Mouse (Mus musculus) urinary bladder, postnatal 36 days (tissue): ENCODE results near the gene Avpi1.
A peak's percentile ranks its signal among the peaks of the same experiment; 100 is the strongest.
"Not testable (repeated sequence)": the region's sequence is repeated elsewhere in the genome, so short reads cannot be mapped to it uniquely, and the experiment has no call there.

Experiments
- DNase-seq, 2 experiments: peaks; one replicate each; pipeline ENCODE4 v3.0.0; 2022; ENCODE audit warnings: low spot score in 2 of 2, mixed read lengths in 1 of 2

Avpi1 gene

DNA sequence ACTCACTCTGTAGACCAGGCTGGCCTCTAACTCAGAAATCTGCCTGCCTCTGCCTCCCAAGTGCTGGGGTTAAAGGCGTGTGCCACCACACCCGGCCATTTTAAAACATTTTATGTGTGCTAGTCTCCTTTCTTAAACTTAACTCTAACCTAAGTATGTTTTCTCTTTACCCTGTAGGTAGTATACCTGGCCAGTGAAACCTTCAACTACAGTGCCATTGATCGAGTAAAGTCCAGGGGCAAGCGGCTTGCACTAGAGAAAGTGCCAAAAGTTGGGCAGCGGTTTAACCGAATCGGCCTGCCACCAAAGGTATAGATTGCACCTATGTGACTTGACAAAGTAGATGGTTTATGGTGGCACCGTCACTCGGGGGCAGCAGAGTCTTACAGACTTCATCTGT is 24.2 kb downstream of the Avpi1 start:
- no peak for DNase-seq

DNA sequence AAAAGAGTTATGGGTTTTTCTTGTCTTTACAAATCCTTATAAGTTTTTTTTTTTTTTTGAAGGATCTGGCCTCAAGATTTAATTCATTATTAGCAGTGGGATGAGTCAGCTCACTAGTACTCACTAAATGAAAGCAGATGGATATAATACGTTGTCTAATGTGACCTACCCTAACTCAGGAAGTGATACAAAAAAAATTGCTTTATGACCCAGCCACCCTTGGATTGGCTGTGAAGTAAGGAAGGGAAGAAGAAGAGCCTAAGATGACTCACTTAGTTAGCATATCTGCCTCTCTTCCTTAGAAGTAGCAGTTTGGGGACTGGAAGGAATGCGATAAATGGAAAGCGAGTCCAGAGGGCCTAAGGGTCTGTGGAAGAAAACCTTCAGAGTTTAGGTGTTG is 29.5 kb downstream of the Avpi1 start:
- no peak for DNase-seq

DNA sequence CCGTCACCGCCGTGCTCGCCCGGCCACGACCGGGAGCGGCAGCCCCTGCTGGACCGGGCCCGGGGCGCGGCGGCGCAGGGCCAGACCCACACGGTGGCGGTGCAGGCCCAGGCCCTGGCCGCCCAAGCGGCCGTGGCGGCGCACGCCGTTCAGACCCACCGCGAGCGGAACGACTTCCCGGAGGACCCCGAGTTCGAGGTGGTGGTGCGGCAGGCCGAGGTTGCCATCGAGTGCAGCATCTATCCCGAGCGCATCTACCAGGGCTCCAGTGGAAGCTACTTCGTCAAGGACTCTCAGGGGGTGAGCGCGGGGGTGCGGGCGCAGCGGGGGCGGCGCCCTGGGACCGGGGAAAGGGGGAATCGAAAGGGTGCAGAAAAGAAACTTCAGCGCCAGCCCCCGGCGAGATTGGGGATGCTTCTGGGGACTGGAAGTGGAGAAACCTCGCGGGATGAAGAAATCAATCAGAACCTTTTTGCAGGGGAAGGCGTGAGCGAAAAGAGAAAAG is 38.2 kb downstream of the Avpi1 start:
- DNase-seq: no peak

DNA sequence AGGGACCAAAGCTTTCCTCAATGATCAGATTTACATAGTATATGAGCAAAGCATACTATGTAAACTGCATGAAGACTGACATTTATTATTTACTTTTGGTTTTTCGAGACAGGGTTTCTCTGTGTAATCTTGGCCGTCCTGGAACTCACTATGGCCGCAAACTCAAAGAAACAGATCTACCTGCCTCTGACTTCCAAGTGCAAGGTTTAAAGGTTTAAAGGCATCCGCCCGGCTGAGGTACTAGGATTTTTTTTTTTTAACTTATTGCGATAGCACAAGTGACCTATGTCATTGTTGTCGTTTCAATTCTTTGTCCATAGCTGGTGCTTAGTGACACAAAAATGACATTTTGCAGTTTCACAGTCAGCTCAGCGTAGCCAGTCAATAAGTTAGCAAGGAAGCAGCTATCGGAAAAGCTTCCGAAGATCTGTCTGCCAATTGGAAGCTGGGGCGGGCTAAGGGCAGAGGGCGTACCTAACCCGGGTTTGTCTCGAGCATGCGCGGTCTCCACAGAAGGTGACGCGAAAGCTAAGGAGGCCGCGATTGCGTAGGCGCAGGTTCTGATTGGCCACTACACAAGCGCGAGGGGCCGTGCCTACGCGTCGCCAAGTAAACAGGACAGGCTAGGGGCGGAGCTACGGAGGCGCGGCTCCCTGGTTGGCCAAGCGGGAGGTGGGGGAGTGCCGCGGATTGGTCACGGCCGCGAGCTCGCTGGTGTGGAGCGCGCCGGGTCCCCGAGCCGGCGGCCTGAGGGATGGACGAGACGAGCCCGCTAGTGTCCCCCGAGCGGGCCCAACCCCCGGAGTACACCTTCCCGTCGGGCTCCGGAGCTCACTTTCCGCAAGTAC is 38.9 kb downstream of the Avpi1 start, which contains the start of gene Pi4k2a:
Pi4k2a (plus strand) TSS at position 723 of the 848 bp plus-strand sequence.
- DNase-seq: peak; percentile 96 to 99

DNA sequence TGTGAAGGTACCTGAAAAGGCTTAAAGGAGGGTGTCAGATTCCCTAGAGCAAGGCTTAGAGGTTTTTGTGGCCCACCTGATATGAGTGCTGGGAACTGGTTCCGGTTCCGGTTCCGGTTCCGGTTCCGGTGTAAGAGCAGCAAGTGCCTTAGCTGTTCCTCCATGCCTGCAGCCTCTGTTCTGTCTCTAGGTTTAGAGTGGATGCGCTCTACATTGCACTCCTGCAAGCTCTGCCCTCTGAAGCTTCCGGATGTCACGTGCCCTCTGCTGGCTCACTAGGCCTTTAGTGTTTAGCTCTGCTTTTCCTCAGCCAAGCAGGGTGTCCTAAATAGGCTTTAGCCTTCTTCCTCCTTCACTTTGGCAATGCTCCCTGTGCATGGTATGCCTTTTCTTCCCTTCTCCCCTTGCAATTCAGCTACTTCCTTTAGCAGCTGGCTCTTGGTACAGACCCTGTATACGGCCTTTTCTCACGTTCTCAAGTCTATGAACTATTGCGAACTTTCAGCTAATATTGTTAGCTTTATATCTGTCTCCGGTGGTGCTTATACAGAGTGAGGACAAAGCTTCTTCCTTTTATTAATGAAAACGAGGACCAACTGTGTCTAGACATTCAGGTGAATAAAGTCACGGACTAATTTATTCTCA is 39.6 kb downstream of the Avpi1 start:
- DNase-seq: peak; percentile 44 to 46

DNA sequence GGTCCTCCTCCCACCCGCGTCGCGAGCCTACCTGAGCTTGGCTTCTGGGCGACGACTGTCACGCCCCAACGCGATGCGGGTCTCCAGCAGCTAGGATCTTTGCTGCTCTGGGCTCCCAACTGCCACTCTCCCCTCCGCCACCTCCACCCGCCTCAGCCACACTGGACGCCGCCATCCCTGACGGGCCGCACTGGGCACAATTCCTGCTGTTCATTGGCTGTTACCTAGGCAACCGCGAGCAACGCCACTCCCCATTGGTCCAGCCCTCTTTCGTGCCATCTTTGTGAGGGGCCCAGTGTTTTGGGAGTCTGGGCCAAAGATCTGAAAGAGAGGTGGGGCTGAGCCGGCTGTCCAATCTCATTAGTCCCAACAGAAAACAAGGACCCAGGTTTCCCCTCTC is 42.7 kb downstream of the Avpi1 start, which contains the start of gene Morn4:
Morn4 (minus strand) TSS at position 192 of the 400 bp plus-strand sequence.
- peak; percentile 53 to 69 for DNase-seq

DNA sequence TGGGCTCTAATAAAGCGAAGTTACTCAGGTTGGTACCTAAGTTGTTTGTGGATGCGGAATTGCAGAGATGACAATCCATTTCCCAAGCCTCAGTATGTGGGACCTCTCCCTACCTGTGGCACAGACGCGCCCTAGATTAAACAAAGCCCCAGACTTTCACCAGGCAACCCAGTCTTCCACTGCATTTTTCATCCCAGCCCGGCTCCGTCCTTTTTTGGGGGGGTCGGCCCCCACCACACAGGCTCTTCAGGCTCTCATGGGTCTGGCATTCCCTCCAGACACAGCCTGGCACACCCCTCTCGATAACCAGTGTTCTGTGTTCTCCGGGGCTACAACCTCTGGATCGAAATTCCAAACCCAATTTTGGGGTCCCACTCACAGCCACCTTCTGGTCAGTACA is 43.2 kb downstream of the Avpi1 start:
- DNase-seq: no peak

DNA sequence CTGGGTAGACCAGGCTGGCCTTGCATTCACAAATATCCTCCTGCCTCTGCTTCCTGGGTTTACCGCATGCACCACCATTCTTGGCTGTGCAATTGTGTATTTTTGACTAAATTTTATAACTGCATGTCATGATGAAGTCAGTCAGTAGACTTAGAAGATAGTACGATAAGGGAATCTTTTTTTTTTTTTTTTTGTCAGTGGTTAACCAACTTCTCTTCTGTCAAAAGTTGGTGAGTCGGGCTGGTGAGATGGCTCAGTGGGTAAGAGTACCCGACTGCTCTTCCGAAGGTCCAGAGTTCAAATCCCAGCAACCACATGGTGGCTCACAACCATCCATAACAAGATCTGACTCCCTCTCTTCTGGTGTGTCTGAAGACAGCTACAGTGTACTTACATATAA is 47.2 kb downstream of the Avpi1 start:
- DNase-seq: not testable (repeated sequence)

DNA sequence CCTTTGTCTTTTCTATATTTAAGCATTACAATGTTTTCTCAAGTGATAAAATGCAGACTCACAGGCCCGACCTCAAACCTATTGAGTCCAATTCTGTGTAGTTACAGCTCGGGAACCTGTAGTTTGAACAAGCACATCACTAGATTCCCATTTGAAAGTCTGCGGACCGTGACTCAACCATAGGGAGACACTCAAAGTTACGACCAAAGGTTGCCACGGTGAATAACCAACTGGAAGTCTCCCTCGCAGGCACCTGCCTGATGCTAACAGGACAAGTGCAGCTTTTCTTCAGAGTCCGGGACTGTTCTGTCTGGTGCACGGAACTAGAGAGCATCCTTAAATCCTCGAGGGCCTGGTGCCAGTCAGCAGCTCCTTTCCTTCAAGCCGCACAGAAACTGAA is 48.4 kb downstream of the Avpi1 start:
- no peak for DNase-seq

DNA sequence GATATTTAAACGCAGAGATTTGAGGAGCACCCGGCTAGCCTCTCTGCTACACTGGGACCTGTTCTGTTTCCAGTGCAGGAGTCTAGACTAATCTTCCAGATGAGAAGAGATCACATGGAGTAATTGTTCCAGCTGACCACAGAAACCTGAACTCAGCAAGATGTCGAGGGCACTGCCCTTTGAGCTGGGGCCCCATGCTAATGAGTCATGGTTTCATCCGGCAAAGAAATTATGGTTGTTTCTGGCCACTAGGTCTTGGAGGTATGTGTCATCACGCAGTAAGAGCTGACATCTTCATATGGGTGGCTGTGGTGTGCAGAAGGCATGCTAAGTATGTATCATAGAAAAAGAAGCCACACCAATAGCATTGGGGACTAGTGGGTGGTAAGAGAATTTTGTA is 48.9 kb downstream of the Avpi1 start:
- no peak for DNase-seq

DNA sequence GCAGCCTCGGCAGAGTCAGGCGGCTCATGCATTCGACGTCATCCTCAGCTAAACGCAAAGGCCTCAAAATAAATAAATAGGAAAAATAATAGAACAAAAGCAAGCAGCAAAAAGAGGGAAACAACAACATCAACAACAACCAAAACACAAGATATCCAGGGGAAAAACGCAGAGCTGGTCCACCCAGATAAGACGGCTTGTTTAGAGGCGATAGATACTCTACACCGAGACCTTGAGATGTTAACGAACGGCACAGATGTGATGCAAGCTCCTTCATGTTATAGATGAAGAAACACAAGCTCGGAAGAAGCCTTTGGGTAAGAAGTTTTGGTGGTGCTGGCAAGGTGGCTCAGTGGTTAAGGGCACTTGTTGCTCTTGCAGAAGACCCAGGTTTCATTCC is 49.9 kb downstream of the Avpi1 start:
- no peak for DNase-seq

DNA sequence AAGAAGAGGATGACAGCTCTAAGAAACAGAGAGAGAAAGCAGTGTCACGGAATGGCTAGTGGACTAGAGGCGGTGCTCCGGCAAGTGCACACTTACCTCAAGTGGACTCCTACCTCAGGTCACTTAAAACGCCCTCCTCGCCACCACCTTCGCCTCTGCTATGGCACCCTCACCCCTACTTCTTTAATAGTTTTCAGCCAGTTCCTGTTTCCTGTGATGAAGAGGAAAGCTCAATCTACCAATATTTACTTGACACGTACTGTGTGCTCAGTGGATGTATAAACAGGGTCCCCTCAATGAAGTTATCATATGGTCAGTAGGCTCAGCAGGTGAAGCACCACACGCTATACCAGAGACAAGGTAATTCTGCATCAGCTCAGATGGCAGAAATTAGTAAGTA is 50.3 kb downstream of the Avpi1 start:
- no peak for DNase-seq

DNA sequence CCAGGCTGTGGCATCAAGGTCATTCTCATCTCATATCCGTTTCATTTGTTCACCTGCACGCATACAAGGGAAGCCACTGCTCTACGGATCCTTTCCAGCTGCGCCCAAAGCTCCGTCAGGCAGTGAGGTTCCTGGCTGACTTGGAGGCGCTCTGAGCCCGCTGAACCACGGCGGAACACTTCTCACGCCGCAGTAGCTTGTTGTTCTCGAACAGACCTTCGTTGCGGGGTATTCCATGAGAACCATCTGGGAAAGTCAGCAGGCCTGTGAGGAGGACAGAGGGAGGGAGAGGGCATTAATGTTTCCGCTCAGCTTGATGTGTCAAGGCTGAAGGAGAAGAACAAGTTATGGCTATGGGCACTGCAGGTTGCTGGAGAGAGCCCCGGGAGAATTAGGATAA is 52.9 kb downstream of the Avpi1 start:
- DNase-seq: no peak

DNA sequence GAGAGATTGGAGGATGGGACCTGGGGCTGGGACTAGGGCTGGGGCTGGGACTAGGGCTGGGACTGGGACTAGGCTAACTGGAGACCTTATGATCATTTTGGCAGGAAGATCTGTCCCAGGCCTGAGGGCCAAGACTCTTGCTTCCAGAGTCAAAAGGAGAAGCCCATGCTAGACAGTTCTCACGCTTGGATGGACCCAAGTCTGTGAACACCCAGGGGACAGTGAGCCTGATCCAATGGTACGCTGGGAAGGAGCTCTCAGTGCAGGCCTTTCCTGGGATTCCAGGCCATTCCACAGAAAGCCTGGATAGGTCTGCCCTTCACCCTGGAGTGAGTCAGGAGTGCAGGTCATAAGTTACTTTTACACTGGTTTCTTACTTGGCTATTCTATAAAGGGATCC is 53.8 kb downstream of the Avpi1 start:
- no peak for DNase-seq
